Mouse (Mus musculus) small intestine, adult 2 months (tissue): ENCODE results near the gene Hlcs.

ENCODE experiments used
- CTCF ChIP-seq: fragments of 200-500 bp; IDR thresholded peaks from 2 replicates; pipeline ENCODE4 v1.5.1; 2012; ENCODE audit warnings: low read depth, mild to moderate bottlenecking, control low read depth, inconsistent platforms, low read length, moderate library complexity, mixed read lengths; ENCODE audit not compliant: insufficient replicate concordance, insufficient read length; ENCODE audit errors: extremely low read depth
- POLR2A ChIP-seq: fragments of 200-500 bp; IDR thresholded peaks from 2 replicates; pipeline ENCODE4 v1.6.1; 2012; ENCODE audit warnings: low read depth, mild to moderate bottlenecking, control low read depth, inconsistent platforms, low read length, moderate library complexity

- TF ChIP-seq CTCF (no peak), POLR2A (no peak)
Observed at GRCm38 (mm10) chr16:94248721-94249120, 64.7 kb downstream of the Hlcs start.
